Mouse (Mus musculus): Measurements from ENCODE around the gene Gfod1. TPM values are rescaled to one million over a fixed set of nuclear protein-coding genes. Genes with fewer than 3 reads are reported as not detected.

Gene Gfod1
- polyA plus RNA-seq, 1 experiment: 6.5 TPM

GRCm38 (mm10) chr13:43202351-43202750 is 101.6 kb downstream of the Gfod1 start:
- Histone ChIP-seq H3K36me3 (ENCODE audit: control insufficient read depth, insufficient read depth) (no peaks in the 10 kb centered on the region), H3K4me2 (ENCODE audit: low read depth) (peak overlapping the region; percentile 31), H3K4me3 (no peak overlapping the region), H3K79me2 (ENCODE audit: control insufficient read depth, insufficient read depth) (peaks cover 7% of the 10 kb centered on the region), H3ac (ENCODE audit: control insufficient read depth, insufficient read length) (no peak overlapping the region), H3K27me3 (ENCODE audit: control insufficient read depth, insufficient read depth, insufficient read length) (no peaks in the 10 kb centered on the region)
- TF ChIP-seq MYOG (IDR thresholded peaks at IDR 0.05; ENCODE audit: control insufficient read depth in 1 of 3, insufficient read depth in 1 of 3, insufficient read length in 2 of 3, low read depth in 2 of 3) (no peak), REST (IDR thresholded peaks at IDR 0.05; ENCODE audit: insufficient read depth, insufficient read length) (no peak), SRF (IDR thresholded peaks at IDR 0.05; ENCODE audit: control insufficient read depth, insufficient read length, low read depth) (no peak), TCF12 (IDR thresholded peaks at IDR 0.05; ENCODE audit: insufficient read depth, poor library complexity, severe bottlenecking) (no peak), POLR2A (IDR thresholded peaks at IDR 0.05; ENCODE audit: insufficient read length, low read depth) (no peak), USF1 (IDR thresholded peaks at IDR 0.05; ENCODE audit: low read depth) (no peak), MYOD1 (IDR thresholded peaks at IDR 0.05; ENCODE audit: control insufficient read depth in 1 of 3, insufficient read length in 2 of 3, low read depth in 2 of 3) (no peak), POLR2AphosphoS2 (IDR thresholded peaks at IDR 0.05; ENCODE audit: insufficient read length, low read depth) (no peak), CEBPB (IDR thresholded peaks at IDR 0.05; ENCODE audit: insufficient read depth, poor library complexity, severe bottlenecking) (no peak), TCF3 (IDR thresholded peaks at IDR 0.05; ENCODE audit: insufficient read length, low read depth) (no peak), MAX (IDR thresholded peaks at IDR 0.05; ENCODE audit: low read depth) (no peak), E2F4 (IDR thresholded peaks at IDR 0.05; ENCODE audit: insufficient read depth) (no peak)

- Histone ChIP-seq H3K27me3 (ENCODE audit: control insufficient read depth, insufficient read depth, insufficient read length) (no peaks in the 10 kb centered on the region), H3K36me3 (ENCODE audit: control insufficient read depth, insufficient read depth) (no peaks in the 10 kb centered on the region), H3ac (ENCODE audit: control insufficient read depth, insufficient read length) (no peak overlapping the region), H3K4me2 (ENCODE audit: low read depth) (no peak overlapping the region), H3K79me2 (ENCODE audit: control insufficient read depth, insufficient read depth) (peaks cover 4% of the 10 kb centered on the region), H3K4me3 (no peak overlapping the region)
- TF ChIP-seq MYOG (IDR thresholded peaks at IDR 0.05; ENCODE audit: control insufficient read depth in 1 of 3, insufficient read depth in 1 of 3, insufficient read length in 2 of 3, low read depth in 2 of 3) (peak in 1 of 3 experiments; percentile 0), SRF (IDR thresholded peaks at IDR 0.05; ENCODE audit: control insufficient read depth, insufficient read length, low read depth) (no peak)
These were observed 102.9 kb downstream of the Gfod1 start for GRCm38 (mm10) chr13:43201033-43201432.

- Histone ChIP-seq H3K36me3 (ENCODE audit: control insufficient read depth, insufficient read depth) (no peaks in the 10 kb centered on the region), H3K4me3 (no peak overlapping the region), H3K27me3 (ENCODE audit: control insufficient read depth, insufficient read depth, insufficient read length) (no peaks in the 10 kb centered on the region), H3ac (ENCODE audit: control insufficient read depth, insufficient read length) (no peak overlapping the region), H3K4me2 (ENCODE audit: low read depth) (no peak overlapping the region), H3K79me2 (ENCODE audit: control insufficient read depth, insufficient read depth) (peaks cover 4% of the 10 kb centered on the region)
- TF ChIP-seq CEBPB (IDR thresholded peaks at IDR 0.05; ENCODE audit: insufficient read depth, poor library complexity, severe bottlenecking): no peak
- no peak for TF ChIP-seq USF1 (IDR thresholded peaks at IDR 0.05; ENCODE audit: low read depth)
- no peak for TF ChIP-seq TCF3 (IDR thresholded peaks at IDR 0.05; ENCODE audit: insufficient read length, low read depth)
- no peak for TF ChIP-seq E2F4 (IDR thresholded peaks at IDR 0.05; ENCODE audit: insufficient read depth)
- TF ChIP-seq POLR2A (IDR thresholded peaks at IDR 0.05; ENCODE audit: insufficient read length, low read depth): no peak
- TF ChIP-seq SRF (IDR thresholded peaks at IDR 0.05; ENCODE audit: control insufficient read depth, insufficient read length, low read depth): no peak
- TF ChIP-seq REST (IDR thresholded peaks at IDR 0.05; ENCODE audit: insufficient read depth, insufficient read length): no peak
- TF ChIP-seq MAX (IDR thresholded peaks at IDR 0.05; ENCODE audit: low read depth): no peak
- TF ChIP-seq MYOG (IDR thresholded peaks at IDR 0.05; ENCODE audit: control insufficient read depth in 1 of 3, insufficient read depth in 1 of 3, insufficient read length in 2 of 3, low read depth in 2 of 3): no peak
- no peak for TF ChIP-seq POLR2AphosphoS2 (IDR thresholded peaks at IDR 0.05; ENCODE audit: insufficient read length, low read depth)
- no peak for TF ChIP-seq MYOD1 (IDR thresholded peaks at IDR 0.05; ENCODE audit: control insufficient read depth in 1 of 3, insufficient read length in 2 of 3, low read depth in 2 of 3)
- no peak for TF ChIP-seq TCF12 (IDR thresholded peaks at IDR 0.05; ENCODE audit: insufficient read depth, poor library complexity, severe bottlenecking)
These were observed 103.5 kb downstream of the Gfod1 start for GRCm38 (mm10) chr13:43200473-43200872.

GRCm38 (mm10) chr13:43199749-43200148 is 104.2 kb downstream of the Gfod1 start:
- H3K4me3 ChIP-seq: no peak overlapping the region
- no peaks in the 10 kb centered on the region for H3K27me3 ChIP-seq (ENCODE audit: control insufficient read depth, insufficient read depth, insufficient read length)
- H3K36me3 ChIP-seq (ENCODE audit: control insufficient read depth, insufficient read depth): no peaks in the 10 kb centered on the region
- no peak overlapping the region for H3K4me2 ChIP-seq (ENCODE audit: low read depth)
- peaks cover 4% of the 10 kb centered on the region for H3K79me2 ChIP-seq (ENCODE audit: control insufficient read depth, insufficient read depth)
- TF ChIP-seq MYOD1 (IDR thresholded peaks at IDR 0.05; ENCODE audit: control insufficient read depth in 1 of 3, insufficient read length in 2 of 3, low read depth in 2 of 3) (no peak), E2F4 (IDR thresholded peaks at IDR 0.05; ENCODE audit: insufficient read depth) (no peak), POLR2A (IDR thresholded peaks at IDR 0.05; ENCODE audit: insufficient read length, low read depth) (no peak), USF1 (IDR thresholded peaks at IDR 0.05; ENCODE audit: low read depth) (no peak), TCF12 (IDR thresholded peaks at IDR 0.05; ENCODE audit: insufficient read depth, poor library complexity, severe bottlenecking) (no peak), REST (IDR thresholded peaks at IDR 0.05; ENCODE audit: insufficient read depth, insufficient read length) (no peak), POLR2AphosphoS2 (IDR thresholded peaks at IDR 0.05; ENCODE audit: insufficient read length, low read depth) (no peak), MYOG (IDR thresholded peaks at IDR 0.05; ENCODE audit: control insufficient read depth in 1 of 3, insufficient read depth in 1 of 3, insufficient read length in 2 of 3, low read depth in 2 of 3) (no peak), CEBPB (IDR thresholded peaks at IDR 0.05; ENCODE audit: insufficient read depth, poor library complexity, severe bottlenecking) (no peak), SRF (IDR thresholded peaks at IDR 0.05; ENCODE audit: control insufficient read depth, insufficient read length, low read depth) (no peak), TCF3 (IDR thresholded peaks at IDR 0.05; ENCODE audit: insufficient read length, low read depth) (no peak), MAX (IDR thresholded peaks at IDR 0.05; ENCODE audit: low read depth) (no peak)
- H3ac ChIP-seq (ENCODE audit: control insufficient read depth, insufficient read length): no peak overlapping the region

- no peak overlapping the region for H3K4me3 ChIP-seq
- H3ac ChIP-seq (ENCODE audit: control insufficient read depth, insufficient read length): no peak overlapping the region
- H3K36me3 ChIP-seq (ENCODE audit: control insufficient read depth, insufficient read depth): no peaks in the 10 kb centered on the region
- no peaks in the 10 kb centered on the region for H3K79me2 ChIP-seq (ENCODE audit: control insufficient read depth, insufficient read depth)
- no peaks in the 10 kb centered on the region for H3K27me3 ChIP-seq (ENCODE audit: control insufficient read depth, insufficient read depth, insufficient read length)
- no peak overlapping the region for H3K4me2 ChIP-seq (ENCODE audit: low read depth)
- TF ChIP-seq MYOD1 (IDR thresholded peaks at IDR 0.05; ENCODE audit: control insufficient read depth in 1 of 3, insufficient read length in 2 of 3, low read depth in 2 of 3) (peak in 2 of 3 experiments; percentile 4 to 17), POLR2A (IDR thresholded peaks at IDR 0.05; ENCODE audit: insufficient read length, low read depth) (no peak), POLR2AphosphoS2 (IDR thresholded peaks at IDR 0.05; ENCODE audit: insufficient read length, low read depth) (no peak), TCF3 (IDR thresholded peaks at IDR 0.05; ENCODE audit: insufficient read length, low read depth) (no peak), REST (IDR thresholded peaks at IDR 0.05; ENCODE audit: insufficient read depth, insufficient read length) (no peak), MYOG (IDR thresholded peaks at IDR 0.05; ENCODE audit: control insufficient read depth in 1 of 3, insufficient read depth in 1 of 3, insufficient read length in 2 of 3, low read depth in 2 of 3) (peak in 1 of 3 experiments; percentile 14), SRF (IDR thresholded peaks at IDR 0.05; ENCODE audit: control insufficient read depth, insufficient read length, low read depth) (no peak)
These were observed 104.7 kb downstream of the Gfod1 start for GRCm38 (mm10) chr13:43199282-43199681.

Measured in myocyte (in vitro differentiated cells).